Mouse (Mus musculus): ENCODE measurements around the gene Bcl11b.

The Bcl11b gene

DNA sequence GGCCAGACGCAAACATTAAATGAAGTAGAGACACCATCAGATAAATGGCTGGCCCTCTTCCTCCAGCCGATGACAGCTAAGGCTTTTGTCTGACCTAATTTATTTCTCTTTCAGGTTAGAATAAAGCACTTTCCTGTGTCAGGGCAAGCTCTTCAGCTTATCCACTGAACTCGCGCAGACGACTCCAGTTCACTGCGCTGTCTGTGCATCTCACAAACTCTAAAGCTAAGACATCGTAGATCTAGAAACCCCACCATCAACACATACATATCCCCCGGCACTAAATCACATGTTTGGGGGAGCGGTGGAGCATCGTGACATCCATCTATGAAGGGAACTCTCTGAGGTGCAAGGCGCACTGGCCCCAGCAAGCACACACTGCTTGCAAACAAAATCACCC lies 5.5 kb downstream of the Bcl11b start:
- DNase-seq: no peak

DNA sequence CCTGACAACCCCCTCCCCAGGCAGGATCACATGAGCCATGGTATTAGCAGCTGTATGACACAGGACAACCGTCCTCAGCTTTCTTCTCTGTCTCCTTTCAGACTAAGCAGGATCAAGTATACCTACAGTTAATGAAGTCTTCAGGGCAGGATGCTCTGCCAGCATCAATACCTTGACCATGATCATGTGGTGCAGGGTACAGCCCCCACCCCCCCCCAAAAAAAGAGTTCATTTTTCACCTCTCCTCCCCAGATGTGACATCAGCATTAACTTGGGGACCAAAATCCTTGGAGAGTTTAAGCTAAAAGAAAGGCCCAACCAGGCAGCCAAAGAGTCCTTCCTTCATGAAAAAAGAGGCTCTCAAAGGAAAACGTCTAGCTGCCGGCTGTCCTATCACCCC lies 6.2 kb downstream of the Bcl11b start:
- DNase-seq: no peak

DNA sequence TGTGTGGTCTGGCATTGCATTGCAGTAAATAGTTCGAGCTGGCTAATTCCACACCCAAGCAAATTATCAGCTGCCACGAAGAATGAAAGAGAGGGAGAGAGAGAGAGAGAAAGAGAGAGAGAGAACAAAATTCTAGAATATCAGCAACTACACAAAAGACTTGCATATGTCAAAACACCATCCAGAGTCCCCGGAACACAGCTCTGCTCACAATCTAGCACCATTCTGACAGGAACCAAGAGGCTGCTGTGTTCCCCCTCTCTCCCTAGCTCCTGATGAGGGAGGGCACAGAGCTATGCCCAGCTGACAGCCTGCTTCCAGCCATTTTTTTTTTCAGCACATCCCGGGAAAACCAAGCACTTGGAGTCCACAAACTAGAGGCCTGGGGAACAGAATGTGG lies 6.6 kb downstream of the Bcl11b start:
- DNase-seq: no peak

DNA sequence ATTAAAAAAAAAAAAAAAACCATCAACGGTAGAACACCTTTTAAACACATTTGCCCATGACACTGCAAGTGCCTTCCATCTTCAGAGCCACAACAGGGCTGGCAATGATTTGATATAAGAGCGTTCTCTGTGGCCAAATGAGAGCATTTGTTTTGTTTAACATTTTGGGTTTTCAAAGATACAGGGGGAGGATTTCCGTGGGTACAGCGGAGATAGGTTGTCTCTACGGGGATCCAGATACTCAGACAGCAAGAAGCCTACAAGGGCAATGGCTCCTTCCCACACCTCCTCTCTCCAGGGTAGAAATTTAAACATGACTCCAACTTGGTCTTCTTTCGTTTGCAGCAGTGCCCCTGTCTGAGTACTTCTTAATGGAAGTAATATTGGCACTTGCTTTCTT lies 7.2 kb downstream of the Bcl11b start:
- no peak for DNase-seq

DNA sequence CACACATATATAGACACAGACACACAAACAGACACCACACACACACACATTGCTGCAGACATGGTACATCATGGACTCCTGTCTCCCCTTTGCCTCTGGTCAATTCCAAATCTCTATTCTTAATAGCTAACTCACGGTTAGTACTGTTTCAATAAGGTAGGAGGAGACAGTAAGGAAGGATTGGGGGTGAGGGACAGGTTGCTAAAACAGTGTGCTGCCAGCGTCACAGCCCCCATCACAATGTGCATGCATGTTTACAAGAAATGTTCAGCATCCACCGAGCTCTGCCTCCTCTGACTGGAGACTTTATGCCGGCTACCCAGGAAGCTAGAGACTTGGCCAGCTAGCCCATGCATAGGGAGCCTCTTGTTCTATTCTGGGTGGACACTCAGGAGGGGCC lies 9.0 kb downstream of the Bcl11b start:
- DNase-seq: no peak

DNA sequence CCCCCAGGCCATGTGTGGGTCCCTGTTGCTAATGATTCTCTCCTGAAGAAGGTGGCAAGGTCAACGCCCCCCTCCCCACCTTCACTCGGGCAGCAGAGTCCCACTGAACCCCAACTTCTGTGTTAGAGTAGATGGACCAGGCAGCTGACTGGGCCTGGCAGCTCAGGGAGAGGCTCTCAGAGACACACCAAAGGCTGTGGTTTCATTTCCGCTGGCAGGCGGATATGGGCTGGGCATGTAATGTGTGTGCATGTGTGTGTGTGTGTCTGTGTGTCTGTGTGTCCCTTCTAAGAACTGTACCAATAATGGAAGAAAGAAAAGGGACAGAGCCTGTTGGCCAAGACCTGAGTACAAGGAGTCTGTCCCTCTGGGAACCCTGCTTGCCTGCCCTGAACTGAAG lies 10.4 kb downstream of the Bcl11b start:
- DNase-seq: no peak

DNA sequence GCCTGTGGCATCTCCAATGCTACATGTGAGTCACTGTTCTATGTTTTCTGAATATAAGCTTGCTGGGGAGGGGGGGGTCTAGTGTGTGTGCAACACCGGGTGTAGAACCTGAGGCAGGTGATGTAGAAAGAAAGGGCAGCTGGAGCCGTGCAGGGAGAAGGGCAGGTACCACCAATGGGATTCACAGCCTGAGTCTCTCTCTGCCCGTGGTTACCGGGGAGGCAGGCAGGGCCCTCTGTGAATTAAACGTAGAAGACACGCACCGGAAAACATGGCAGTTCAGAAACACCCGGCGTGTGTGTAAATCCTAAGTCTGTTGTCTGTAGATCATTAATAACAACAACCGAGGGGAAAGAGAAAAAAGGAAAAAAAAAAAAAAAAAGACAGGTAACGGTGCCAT lies 12.2 kb downstream of the Bcl11b start:
- DNase-seq: no peak

DNA sequence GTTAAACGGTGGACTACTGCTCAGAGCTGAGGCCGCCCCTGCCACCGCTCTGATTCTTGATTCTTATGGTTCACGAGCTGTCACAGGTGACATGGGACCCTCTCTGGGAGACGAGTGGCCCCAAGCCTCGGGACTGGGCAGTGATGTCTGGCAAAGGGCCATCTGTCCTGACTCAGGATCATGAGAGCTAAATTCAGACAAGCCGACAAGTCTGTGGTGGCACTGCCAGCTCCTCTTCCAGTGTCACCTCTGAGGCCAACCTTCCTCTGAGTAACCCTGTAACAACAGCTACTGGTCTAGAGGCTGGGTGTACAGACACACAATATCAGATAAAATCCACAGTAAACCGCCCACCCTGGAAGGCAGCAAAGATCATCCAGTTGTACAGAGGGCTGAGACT lies 20.2 kb downstream of the Bcl11b start:
- DNase-seq: no peak

DNA sequence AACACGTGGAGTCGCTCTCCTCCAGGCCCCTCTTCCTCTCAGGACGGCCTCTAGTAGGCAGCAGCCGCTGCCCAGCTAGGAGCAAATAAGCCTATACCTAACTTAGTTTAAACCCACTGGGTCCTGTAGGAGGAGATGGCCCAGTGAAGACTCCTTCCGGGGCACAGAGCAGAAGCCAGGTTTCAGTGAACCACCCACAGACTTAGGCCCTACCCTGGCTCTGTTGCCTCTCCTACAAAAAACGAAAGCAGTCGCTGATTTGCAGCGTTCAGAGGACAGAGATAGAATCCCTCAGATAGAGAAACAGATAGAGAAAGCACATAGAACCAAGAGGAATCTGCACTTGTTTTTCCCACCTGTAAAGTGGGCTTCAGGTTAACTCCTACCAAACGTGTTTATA lies 21.1 kb downstream of the Bcl11b start:
- DNase-seq: no peak

DNA sequence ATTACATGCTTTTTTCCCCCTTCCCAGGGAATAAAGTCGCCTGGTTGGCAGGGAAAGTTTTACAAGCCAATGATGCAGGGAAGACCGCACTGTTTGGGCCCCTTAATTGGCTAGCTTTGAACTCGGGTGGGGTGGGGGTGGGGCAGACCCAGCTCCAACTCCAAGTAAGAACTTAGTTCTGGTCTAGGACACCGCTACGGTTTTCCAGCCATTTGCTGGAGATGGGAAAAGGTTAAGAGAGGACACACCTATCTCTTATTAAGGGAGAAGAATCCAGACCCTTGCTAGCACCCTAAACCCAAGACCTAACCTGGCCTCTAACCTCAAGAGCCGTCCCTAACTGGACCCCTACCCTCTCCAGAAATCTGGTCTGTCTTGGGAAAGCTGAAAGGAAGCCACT lies 22.2 kb downstream of the Bcl11b start:
- DNase-seq: no peak

DNA sequence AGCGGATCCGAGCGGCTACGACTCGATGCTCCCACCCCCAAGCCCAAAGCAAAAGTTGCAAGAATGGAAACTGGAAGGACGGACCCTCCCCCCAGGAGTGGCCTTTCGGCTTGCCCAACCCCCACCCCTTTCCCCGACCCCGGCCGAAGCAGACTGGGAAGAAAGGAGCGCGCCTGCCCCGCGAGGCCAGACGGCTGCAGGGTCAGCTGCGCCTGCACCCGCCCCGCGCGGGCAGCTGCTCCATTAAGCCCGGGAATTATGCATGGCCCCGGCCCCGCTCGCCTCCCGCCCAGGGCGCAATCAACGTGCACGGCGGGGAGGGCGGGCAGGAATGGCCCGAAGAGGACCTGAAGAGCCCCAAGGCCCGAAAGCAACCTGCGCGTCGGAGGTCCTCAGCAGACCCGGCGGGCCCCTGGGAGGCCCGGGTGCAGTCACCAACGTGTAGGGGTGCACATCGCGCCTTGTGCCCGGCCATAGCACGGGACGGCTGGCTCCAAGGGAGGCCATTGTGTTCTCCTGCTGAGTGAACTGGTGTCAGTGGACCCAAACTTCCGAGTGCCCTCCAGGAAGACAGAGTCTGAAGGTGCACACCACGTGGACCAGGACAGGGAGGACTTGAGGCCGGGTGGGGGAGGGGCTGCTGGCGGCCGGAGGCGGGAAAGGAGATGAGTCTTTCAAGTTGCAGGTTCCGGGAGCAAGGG lies 23.0 kb downstream of the Bcl11b start:
- peak; percentile 49 to 54 for DNase-seq

DNA sequence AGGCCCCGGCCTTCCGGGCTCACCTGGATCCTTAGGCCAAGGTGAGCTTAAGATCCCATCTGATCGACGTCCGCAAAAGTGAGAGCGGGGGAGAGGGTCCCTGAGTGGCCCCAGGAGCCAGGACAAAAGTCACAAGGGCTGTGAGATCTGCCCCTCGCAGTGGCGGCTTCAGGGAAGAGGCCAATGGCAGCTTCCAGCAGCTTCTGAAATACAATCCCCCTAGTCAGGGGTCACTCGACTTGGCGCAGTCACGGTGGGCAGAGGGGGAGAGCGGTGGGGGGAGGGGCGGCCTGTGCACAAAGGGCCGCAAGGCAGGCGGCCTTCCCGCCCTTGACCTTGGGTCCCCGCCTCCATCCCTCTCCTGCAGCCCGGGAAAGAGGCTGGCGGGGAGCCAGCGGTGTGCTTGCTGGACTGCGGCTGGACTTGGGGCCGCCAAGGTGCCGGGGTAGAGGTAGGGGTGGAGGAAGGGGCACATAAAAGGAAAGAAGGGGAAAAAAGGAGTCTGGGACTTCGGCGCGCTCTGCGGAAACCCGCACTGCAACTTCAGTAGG lies 23.6 kb downstream of the Bcl11b start:
- DNase-seq: peak; percentile 50 to 57

DNA sequence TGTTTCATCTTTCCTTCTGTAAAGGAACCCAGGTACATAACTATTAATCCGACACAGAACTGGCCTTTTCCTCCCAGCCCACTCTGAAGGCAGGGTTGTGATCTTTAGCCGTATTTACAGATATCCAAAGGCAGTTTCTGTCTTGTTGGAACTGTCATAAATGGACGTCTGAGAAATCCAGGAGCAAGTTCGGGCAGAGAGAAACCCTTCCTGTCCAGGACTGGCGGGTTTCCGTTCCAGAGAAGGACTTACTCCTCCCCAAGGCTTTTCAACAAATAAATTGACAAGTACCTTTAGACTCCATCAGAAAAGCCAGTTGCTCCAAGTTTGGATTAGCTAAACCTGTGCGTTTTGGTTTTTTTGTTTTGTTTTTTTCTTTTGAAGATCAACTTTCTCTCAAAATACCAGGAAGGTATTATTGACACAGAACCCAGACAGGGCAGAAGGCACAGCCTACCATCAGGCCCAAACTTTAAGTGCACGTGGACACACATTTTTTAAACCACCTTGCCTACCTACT lies 24.6 kb downstream of the Bcl11b start:
- DNase-seq: no peak

DNA sequence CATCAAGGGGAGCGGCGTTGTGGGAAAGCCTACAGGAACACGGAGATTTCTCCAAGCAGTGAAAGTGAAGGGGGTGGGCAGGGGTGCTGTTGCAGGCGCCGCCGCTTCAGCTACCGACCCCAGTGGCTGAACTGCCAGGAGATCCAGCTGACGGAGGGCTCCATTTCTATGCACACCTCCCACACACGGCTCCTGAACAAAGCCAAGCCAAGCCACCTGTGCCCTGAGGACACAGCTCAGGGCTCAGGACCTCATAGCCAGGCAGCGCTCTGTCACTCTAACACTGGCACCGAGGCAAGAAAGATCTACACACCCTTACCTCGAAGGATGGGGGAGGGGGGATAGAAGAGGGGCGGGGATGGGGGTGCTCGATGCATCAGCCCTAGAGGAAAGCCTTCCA lies 25.3 kb downstream of the Bcl11b start:
- no peak for DNase-seq

DNA sequence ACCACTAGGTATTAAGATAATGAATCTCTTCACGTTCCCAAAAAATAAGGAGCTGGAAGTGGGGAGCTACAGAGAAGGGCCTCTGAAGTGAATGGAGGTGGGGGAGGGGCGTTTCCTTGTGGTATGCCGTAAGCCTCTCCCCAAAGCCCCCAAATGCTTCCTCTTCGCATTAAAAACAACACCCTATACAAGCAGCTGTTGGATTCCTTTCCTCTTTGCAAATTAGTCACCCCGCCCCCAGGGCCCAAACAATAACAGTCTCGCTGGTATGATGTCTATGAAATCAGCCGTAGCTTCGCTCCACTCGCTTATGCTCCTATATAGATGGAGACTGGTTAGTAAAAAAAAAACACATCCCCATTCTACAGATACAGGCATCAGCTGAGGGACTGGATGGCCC lies 25.9 kb downstream of the Bcl11b start:
- DNase-seq: no peak

DNA sequence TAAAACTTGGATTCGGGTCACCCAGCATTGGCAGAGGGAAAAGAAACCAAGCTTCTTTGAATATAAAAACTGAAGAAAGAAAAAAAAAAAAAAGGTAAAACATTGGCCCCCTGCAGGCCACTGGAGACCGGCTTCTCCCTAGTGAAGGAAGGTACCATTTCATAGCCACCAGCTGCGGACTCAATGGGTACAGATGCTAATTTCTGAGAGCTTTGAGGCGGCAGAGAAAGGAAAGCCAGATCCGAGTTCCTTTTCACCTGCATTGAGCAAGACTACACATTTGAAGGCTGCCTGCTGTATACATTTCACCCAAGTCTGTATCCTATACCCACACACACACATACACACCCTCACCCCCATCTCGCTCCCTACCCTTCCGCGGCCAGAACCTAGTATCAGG lies 26.3 kb downstream of the Bcl11b start:
- DNase-seq: no peak

DNA sequence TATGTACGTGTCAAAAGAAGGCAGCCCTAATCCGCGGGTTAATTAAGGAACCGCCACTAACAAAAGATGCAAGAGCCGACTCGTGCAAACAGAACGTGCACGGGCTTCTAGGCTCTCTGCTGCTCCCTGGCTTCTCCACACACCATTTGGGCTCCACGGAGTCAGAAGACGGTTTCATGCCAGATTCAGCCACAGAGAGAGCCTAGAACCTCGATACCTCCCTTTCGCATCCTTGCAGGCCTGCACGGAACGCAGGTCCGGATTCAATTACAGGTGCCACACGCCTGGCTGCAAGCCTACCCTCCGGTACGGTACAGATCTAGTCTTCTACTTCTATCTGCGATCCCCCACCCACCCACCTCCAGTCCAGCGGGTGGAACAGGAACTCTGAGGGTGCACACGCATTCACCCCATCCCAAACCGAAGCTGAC lies 26.8 kb downstream of the Bcl11b start:
- DNase-seq: peak; percentile 53 to 63

DNA sequence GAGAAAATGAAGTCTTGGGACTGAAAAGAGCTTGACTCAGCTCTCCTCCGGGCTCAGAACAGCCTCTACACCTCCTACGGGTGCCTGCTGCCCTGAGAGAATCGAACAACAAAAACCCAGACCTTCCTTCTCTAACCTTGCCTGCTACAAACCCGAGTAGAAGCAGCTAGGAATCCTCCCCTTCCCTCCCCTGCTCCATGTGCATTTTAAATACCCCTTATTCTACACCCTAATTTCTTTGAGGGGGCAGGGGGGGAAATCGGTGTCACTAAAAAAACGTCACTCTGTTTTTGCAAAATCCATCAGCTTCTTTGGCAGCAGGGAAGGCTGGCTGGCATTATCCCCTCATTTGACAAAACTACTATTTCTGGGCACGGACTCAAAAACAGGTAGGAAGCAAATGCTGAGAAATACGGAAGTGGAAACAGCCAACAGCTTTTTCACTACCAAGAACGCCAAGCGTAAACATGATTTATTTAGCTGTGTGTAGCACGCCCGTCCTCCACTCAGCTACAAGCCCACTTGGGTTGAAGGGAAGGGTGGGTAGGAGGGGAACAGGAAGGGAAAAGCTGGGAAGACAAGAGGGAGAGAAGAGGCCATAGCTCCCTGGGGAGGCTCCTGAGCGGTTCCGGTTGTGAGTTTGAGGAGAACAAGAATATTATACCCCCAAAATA lies 27.4 kb downstream of the Bcl11b start:
- peak; percentile 52 to 61 for DNase-seq

DNA sequence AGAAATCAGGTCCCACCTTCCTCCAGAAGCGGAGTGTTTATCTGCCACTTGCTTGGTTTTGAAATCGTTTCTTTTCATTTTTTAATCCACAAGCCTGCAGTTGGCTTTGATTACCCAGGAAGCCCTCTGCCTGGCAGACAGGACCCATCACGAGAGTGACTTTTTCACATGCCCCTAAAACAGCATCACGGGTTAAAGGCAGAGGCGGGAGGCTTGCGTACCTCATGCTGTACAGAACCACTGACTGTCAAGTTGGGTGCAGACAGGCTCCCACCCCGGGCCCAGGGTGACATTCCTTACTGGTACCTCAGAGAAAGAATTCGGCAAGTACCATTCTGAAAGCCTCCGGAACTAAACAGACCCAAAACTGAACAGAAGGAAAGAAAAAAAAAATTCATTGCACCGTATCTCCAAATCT lies 27.9 kb downstream of the Bcl11b start:
- no peak for DNase-seq

DNA sequence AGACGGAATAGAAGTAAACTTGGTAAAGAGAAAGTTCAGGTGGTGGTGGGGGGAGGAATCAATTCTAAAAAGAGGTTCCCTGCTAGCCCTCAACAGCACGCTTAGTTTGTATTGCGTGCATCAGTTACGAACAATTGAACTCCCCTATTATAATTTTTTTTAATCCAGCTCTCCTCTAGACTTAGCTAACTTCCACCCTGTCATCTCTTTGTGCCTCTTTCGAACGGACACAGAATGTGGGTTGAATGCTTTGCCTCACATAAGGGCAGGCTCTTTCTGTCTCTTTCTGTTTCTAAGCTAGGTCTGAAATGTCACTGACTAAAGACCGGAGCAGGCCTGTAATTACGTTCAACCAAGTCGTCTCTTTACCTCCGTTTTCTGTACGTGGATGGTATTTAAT lies 28.9 kb downstream of the Bcl11b start:
- DNase-seq: no peak

DNA sequence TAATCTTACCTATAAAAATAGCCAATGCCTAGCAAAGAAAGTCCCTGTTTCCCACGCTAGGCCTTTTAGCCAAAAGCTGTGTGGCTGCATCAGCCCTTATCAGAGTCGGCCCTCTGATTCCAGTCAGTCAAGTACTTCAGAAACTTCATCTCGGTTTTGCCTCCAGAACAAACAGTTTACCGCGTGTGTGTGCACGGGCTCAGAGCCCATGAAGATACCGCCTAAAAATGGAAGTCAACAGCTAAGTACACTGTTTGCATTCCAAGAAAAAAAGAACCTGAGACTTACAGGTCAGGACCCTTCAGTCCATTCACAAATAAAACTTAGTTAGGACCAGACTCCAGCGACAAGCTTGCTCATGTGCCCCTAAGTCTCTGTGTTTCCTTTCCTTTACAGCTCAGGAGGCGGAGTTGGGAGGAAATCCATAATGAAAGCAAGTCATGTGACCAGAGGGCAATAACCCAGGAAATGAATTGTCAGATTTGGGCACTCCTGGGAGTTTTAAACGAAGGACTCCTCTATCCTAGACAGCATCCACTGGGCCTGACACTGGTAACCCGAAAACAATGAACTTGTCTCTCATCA lies 29.8 kb downstream of the Bcl11b start:
- DNase-seq: no peak

DNA sequence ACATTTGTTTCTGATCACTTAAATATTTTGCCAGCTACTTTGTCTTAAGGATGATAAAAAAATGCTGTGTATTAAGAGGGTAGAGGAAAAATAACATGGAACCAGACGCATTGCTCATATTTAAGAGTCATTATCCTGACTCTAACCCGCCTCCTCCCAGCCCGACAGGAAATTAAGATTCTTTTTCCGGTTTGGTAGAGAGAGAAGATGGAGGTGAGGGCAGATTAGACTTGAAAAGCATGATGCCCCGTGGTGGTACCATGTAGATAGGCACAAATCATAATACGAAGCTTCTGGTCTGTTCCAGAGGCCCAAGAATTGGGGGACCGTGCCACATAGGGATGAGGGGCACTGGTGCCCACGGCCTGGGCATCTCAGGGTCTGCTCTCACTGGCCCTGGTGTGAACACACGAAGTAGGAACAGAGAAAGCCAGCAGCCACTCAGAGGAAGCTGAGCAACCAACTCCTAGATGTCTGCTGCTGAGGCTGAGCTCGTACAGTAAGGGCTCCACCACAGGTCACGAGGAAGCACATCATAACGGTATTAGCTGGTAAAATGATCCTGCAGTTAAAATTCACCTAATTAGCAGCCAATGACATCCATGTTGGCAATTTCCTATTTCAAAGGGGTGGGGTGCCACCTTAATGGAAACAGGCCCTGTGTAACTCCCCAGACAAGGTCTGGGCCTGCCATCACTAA lies 32.2 kb downstream of the Bcl11b start:
- no peak for DNase-seq

DNA sequence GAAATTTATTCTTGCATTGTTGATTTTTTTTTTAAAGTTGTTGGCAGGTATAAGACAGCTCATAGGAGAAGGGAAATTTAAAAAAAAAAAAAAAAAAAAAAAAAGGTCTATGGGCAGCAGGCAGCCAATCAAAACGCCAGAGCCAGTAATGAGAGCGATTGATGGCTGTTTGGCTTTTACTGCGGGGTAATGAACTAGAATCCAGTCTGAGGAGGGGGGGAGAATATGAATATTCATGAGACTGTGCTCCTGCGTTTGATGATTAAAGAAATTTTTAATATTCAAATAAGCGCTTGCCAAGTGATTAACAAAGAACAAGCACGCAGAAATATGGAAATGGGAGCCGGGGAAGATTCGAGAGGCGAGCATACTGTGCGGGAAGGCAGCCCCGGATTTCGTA lies 32.8 kb downstream of the Bcl11b start:
- DNase-seq: no peak
